8 mouse cellular contexts compared by ENCODE assay signal in the genomic region with DNA sequence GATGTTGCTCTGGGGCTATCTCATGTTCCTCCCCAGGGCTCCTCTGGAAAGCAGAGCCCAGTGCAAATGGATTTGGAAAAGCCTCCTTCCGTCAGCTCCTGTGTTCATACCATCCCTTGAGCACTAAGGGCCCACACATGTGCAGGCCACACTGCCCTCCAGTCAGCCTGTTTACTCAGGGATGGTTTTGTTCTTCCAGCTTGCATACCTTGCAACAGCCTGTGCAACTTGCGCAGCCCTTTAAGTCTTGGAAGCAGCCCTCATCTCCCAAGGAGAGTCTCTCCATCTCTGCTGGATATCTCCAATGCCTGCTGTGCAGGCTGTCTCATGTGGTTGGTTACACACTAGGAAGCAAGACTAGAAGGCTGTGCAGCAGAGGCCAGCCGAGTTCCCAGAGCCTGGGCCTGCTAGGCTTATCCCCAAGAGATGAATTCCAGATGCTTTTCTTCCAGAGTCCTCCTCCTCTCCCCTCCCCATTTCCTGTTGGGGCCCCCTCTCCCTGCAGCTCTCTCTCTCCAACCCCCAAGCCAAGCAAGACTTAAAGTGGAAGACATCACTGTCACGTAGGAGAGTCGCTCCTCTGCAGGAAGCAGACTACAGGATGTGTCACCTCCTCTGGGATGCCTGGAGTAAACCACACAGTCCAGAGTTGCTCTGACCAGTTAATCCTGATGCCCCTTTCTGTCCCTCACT. TPM values are rescaled to one million over a fixed set of nuclear protein-coding genes. Genes with fewer than 3 reads are reported as not detected.
DNase-seq lines count a peak whose midpoint lies in the region; ATAC-seq and TF ChIP-seq lines count a peak whose summit lies in the region.

No protein-coding gene starts in this region.

- no peak overlapping the region for H3K4me3 ChIP-seq in layer of hippocampus, adult 2 months
- H3K4me3 ChIP-seq in heart, embryonic 12.5 days: no peak overlapping the region
- no peak overlapping the region; the same call in 1 of the 2 replicates for H3K4me3 ChIP-seq in kidney, embryonic 16.5 days (ENCODE audit: low read length)

- peak overlapping the region; percentile 14; the same call in 1 of the 2 replicates for H3K27ac ChIP-seq in layer of hippocampus, adult 2 months
- peak overlapping the region; percentile 93 for H3K27ac ChIP-seq in heart, embryonic 12.5 days (ENCODE audit: poor library complexity, severe bottlenecking)
- peak overlapping the region; percentile 95 for H3K27ac ChIP-seq in kidney, embryonic 16.5 days (ENCODE audit: low read length)

- no peak overlapping the region for H3K9ac ChIP-seq in heart, embryonic 12.5 days
- peak overlapping the region; percentile 24; the same call in 1 of the 2 replicates for H3K9ac ChIP-seq in kidney, embryonic 16.5 days (replicated peaks; ENCODE audit: low read length)

- no peak for TF ChIP-seq CTCF in layer of hippocampus, adult 2 months (conservative IDR thresholded peaks at IDR 0.05)

- no peak for DNase-seq in layer of hippocampus, adult 2 months (ENCODE audit: low spot score in 2 of 2)
- DNase-seq in layer of hippocampus, adult 8-10 months (ENCODE audit: low spot score in 2 of 2): no peak
- DNase-seq in lung, postnatal 36 days: peak; percentile 49
- no peak for DNase-seq in thymus, postnatal 10 days (ENCODE audit: low spot score in 2 of 2)
- no peak for DNase-seq in urinary bladder, adult 18-20 months (ENCODE audit: low spot score in 2 of 2)
- DNase-seq in layer of hippocampus, postnatal 25 days (ENCODE audit: extremely low spot score in 1 of 2, low spot score in 1 of 2): no peak

- 23% methylated on average over 5 of the region's 5 CpGs for WGBS in heart, embryonic 12.5 days
- WGBS in kidney, embryonic 16.5 days: 29% methylated on average over 5 of the region's 5 CpGs

- no peaks in the 10 kb centered on the region for H3K9me3 ChIP-seq in heart, embryonic 12.5 days (replicated peaks)
- H3K9me3 ChIP-seq in kidney, embryonic 16.5 days (ENCODE audit: low read length): no peaks in the 10 kb centered on the region

- H3K36me3 ChIP-seq in heart, embryonic 12.5 days: no peaks in the 10 kb centered on the region
- H3K36me3 ChIP-seq in kidney, embryonic 16.5 days (ENCODE audit: insufficient read depth, low read length): no peaks in the 10 kb centered on the region

- no peaks in the 10 kb centered on the region for H3K27me3 ChIP-seq in heart, embryonic 12.5 days (replicated peaks)
- H3K27me3 ChIP-seq in kidney, embryonic 16.5 days (ENCODE audit: insufficient read depth, low read length): no peaks in the 10 kb centered on the region

- ATAC-seq in heart, embryonic 12.5 days (ENCODE audit: insufficient number of reproducible peaks, low FRiP score): peak; percentile 90
- peak; percentile 91 for ATAC-seq in kidney, embryonic 16.5 days (ENCODE audit: low FRiP score, low TSS enrichment)

- peaks cover 57% of the 10 kb centered on the region for H3K4me1 ChIP-seq in heart, embryonic 12.5 days (replicated peaks)
- H3K4me1 ChIP-seq in kidney, embryonic 16.5 days (ENCODE audit: insufficient read depth, low read length): peaks cover 45% of the 10 kb centered on the region

- peak overlapping the region; percentile 33; the same call in 1 of the 2 replicates for H3K4me2 ChIP-seq in heart, embryonic 12.5 days
- peak overlapping the region; percentile 26; the same call in 1 of the 2 replicates for H3K4me2 ChIP-seq in kidney, embryonic 16.5 days (replicated peaks; ENCODE audit: low read depth, low read length)

RNA-seq across cellular contexts. Expression of gene Sowahb, which starts 47.2 kb away (rescaled TPM):
- 1 to 10 TPM; 2.0 to 2.2 TPM for total RNA-seq in layer of hippocampus, adult 2 months (2021)
- 1 to 10 TPM; 3.0 to 4.3 (median 3.7) TPM for total RNA-seq in layer of hippocampus, adult 8-10 months (2022)
- 0.12 and 0.23 TPM in 2 replicates for polyA plus RNA-seq in heart, embryonic 12.5 days (2016; fragmentation: Nextera tagmentation; extraction: Ambion mirVana)
- 1.4 and 1.7 TPM in 2 replicates for polyA plus RNA-seq in kidney, embryonic 16.5 days (2015; fragmentation: Nextera tagmentation; extraction: Ambion mirVana)
- total RNA-seq in layer of hippocampus, postnatal 25 days (2021): 1 to 10 TPM; 1.4 to 2.1 TPM

Comparison
In these comparisons a context has a peak if more than half of its experiments do, and no peak if none do; other contexts are left out.
1. H3K27ac ChIP-seq: peak in every context shown above with its lines; median percentile 95 in kidney, embryonic 16.5 days; 93 in heart, embryonic 12.5 days; 14 in layer of hippocampus, adult 2 months.